Mouse (Mus musculus) forebrain, embryonic 15.5 days (tissue): ENCODE measurements at regions not wholly inside any gene's neighbourhood (a gene's known extent, or its start where the extent isn't known, plus 50 kb on each side); places are given as distances from the start of the nearest gene placed in this dataset.
A peak's percentile ranks its signal among the peaks of the same experiment; 100 is the strongest.

ENCODE experiments used
- ATAC-seq: fragments of 200-750 bp; cut with Nextera tagmentation; replicated peaks from 2 replicates; pipeline ENCODE4 v1.8.0; 2017; ENCODE audit warnings: mild to moderate bottlenecking, moderate TSS enrichment, moderate library complexity
- H3K27ac ChIP-seq: fragments of 300-500 bp; sonication (generic); replicated peaks from 2 replicates; pipeline ENCODE4 v1.5.1; 2015; ENCODE audit warnings: mild to moderate bottlenecking, inconsistent platforms
- H3K27me3 ChIP-seq: fragments of 300-500 bp; sonication (generic); 2 replicates; pipeline ENCODE4 v1.6.1; 2015; ENCODE audit warnings: inconsistent platforms
- H3K36me3 ChIP-seq: fragments of 300-500 bp; sonication (generic); 2 replicates; pipeline ENCODE4 v1.6.1; 2015; ENCODE audit warnings: mild to moderate bottlenecking, inconsistent platforms
- H3K4me1 ChIP-seq: fragments of 300-500 bp; sonication (generic); 2 replicates; pipeline ENCODE4 v1.6.1; 2015; ENCODE audit warnings: inconsistent platforms
- H3K4me2 ChIP-seq: fragments of 300-500 bp; sonication (generic); replicated peaks from 2 replicates; pipeline ENCODE4 v1.6.1; 2015; ENCODE audit warnings: mild to moderate bottlenecking, inconsistent platforms
- H3K4me3 ChIP-seq: fragments of 300-500 bp; sonication (generic); 2 replicates; pipeline ENCODE4 v1.5.1; 2015; ENCODE audit warnings: mild to moderate bottlenecking, inconsistent platforms
- H3K9ac ChIP-seq: fragments of 300-500 bp; sonication (generic); replicated peaks from 2 replicates; pipeline ENCODE4 v1.6.1; 2015; ENCODE audit warnings: mild to moderate bottlenecking, inconsistent platforms
- H3K9me3 ChIP-seq: fragments of 300-500 bp; sonication (generic); 2 replicates; pipeline ENCODE4 v1.6.1; 2016; ENCODE audit warnings: inconsistent platforms
- WGBS: fragments of 180-500 bp; shearing (Covaris S2); methylation state at CpG from one replicate; pipeline ENCODE4 v1.1.7; 2015; ENCODE audit warnings: mixed read lengths; 5-methylcytosine and 5-hydroxymethylcytosine counted together

- Histone ChIP-seq H3K4me3 (no peak overlapping the region), H3K27me3 (no peaks in the 10 kb centered on the region), H3K4me1 (no peaks in the 10 kb centered on the region), H3K4me2 (no peak overlapping the region), H3K9me3 (no peaks in the 10 kb centered on the region), H3K9ac (no peak overlapping the region), H3K27ac (no peak overlapping the region), H3K36me3 (no peaks in the 10 kb centered on the region)
- 82% methylated on average over 1 of the region's 1 CpGs for WGBS
- ATAC-seq: no peak
Measured at GRCm38 (mm10) chr4:17629367-17629766, 1975.9 kb upstream of the Gm12353 start.

- Histone ChIP-seq H3K9ac (no peak overlapping the region), H3K27ac (peak overlapping the region; percentile 68), H3K36me3 (no peaks in the 10 kb centered on the region), H3K4me2 (no peak overlapping the region), H3K4me1 (peaks cover 3% of the 10 kb centered on the region; the same call in 1 of the 2 replicates), H3K9me3 (no peaks in the 10 kb centered on the region), H3K27me3 (no peaks in the 10 kb centered on the region), H3K4me3 (no peak overlapping the region)
- peak; percentile 92 for ATAC-seq
- 39% methylated on average over 5 of the region's 5 CpGs for WGBS
Measured at GRCm38 (mm10) chr4:17635549-17636530, 1969.4 kb upstream of the Gm12353 start.

- H3K27ac ChIP-seq: no peak overlapping the region
- no peak overlapping the region for H3K4me3 ChIP-seq
- H3K9me3 ChIP-seq: no peaks in the 10 kb centered on the region
- no peak overlapping the region for H3K4me2 ChIP-seq
- H3K27me3 ChIP-seq: no peaks in the 10 kb centered on the region
- no peak overlapping the region for H3K9ac ChIP-seq
- H3K36me3 ChIP-seq: no peaks in the 10 kb centered on the region
- H3K4me1 ChIP-seq: no peaks in the 10 kb centered on the region
- no peak for ATAC-seq
Measured at GRCm38 (mm10) chr4:17646712-17647111, 1958.5 kb upstream of the Gm12353 start.

GRCm38 (mm10) chr4:17649350-17649749, 1955.9 kb upstream of the Gm12353 start:
- no peaks in the 10 kb centered on the region for H3K9me3 ChIP-seq
- H3K4me2 ChIP-seq: no peak overlapping the region
- no peaks in the 10 kb centered on the region for H3K27me3 ChIP-seq
- no peaks in the 10 kb centered on the region for H3K4me1 ChIP-seq
- no peaks in the 10 kb centered on the region for H3K36me3 ChIP-seq
- H3K4me3 ChIP-seq: no peak overlapping the region
- no peak for ATAC-seq
- WGBS: 98% methylated on average over 2 of the region's 2 CpGs
- no peak overlapping the region for H3K9ac ChIP-seq
- no peak overlapping the region for H3K27ac ChIP-seq

- H3K9me3 ChIP-seq: no peaks in the 10 kb centered on the region
- H3K27me3 ChIP-seq: no peaks in the 10 kb centered on the region
- no peak overlapping the region for H3K4me3 ChIP-seq
- no peak for ATAC-seq
- H3K9ac ChIP-seq: no peak overlapping the region
- no peak overlapping the region for H3K4me2 ChIP-seq
- H3K27ac ChIP-seq: no peak overlapping the region
- no peaks in the 10 kb centered on the region for H3K4me1 ChIP-seq
- no peaks in the 10 kb centered on the region for H3K36me3 ChIP-seq
Measured at GRCm38 (mm10) chr4:17653551-17653950, 1951.7 kb upstream of the Gm12353 start.

- Histone ChIP-seq H3K9me3 (no peaks in the 10 kb centered on the region), H3K9ac (no peak overlapping the region), H3K36me3 (no peaks in the 10 kb centered on the region), H3K4me1 (no peaks in the 10 kb centered on the region), H3K27ac (no peak overlapping the region), H3K27me3 (no peaks in the 10 kb centered on the region), H3K4me3 (no peak overlapping the region), H3K4me2 (no peak overlapping the region)
- ATAC-seq: no peak
- 85% methylated on average over 1 of the region's 1 CpGs for WGBS
Measured at GRCm38 (mm10) chr4:17667267-17667850, 1937.9 kb upstream of the Gm12353 start.
